Mouse (Mus musculus) colon, adult 2 months (tissue): ENCODE results near the gene Ifit3b. TPM values are rescaled to one million over a fixed set of nuclear protein-coding genes. Genes with fewer than 3 reads are reported as not detected.

ENCODE experiments used
- polyA plus RNA-seq: library from polyadenylated mRNA; depleted of rRNA; stranded (reverse); fragments of >200 nt; gene quantifications from 2 replicates; pipeline ENCODE4 v1.2.3, GENCODE M21; 2012; rRNA removed

The Ifit3b gene
- polyA plus RNA-seq: 0.14 and 0.25 TPM in 2 replicates

DNA sequence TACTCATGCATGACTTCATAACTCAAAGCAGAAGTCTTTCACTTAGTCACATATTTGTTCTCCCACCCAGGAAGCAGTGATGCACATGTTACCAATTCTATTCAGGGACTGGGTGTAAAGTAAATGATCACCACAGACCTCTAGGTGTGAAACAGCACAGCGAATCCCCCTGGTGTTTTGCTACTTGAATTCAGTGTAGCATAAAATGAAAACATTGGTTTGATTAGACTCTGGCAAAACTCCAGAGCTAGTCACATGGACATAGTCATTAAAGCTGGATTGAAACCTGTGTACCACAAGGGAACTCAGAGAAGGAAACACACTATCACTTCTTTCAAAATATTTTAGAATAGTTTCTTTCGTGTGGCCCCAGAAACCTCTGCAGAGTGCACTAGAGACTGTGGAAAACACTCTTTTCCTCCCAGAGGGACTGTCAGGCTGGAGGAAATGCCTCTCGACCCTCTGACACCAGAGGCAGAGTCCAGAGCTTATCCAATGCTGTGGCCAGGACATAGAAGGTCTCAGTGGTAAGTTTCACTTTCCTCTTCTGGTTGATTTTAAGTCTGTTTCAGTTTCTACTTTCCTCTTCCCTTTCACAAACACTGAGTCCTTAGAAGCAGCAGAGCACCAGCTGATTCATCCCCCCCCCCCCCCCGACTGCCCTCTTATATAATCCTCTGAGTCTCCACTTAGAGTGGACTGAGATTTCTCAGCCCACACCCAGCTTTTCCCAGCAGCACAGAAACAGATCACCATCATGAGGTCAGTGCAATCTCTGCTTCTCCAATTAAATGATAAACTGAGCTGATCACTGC is at the start of gene Ifit3b:
Gene Ifit3b (plus strand): TSS at position 734 of the 815 bp plus-strand sequence.

DNA sequence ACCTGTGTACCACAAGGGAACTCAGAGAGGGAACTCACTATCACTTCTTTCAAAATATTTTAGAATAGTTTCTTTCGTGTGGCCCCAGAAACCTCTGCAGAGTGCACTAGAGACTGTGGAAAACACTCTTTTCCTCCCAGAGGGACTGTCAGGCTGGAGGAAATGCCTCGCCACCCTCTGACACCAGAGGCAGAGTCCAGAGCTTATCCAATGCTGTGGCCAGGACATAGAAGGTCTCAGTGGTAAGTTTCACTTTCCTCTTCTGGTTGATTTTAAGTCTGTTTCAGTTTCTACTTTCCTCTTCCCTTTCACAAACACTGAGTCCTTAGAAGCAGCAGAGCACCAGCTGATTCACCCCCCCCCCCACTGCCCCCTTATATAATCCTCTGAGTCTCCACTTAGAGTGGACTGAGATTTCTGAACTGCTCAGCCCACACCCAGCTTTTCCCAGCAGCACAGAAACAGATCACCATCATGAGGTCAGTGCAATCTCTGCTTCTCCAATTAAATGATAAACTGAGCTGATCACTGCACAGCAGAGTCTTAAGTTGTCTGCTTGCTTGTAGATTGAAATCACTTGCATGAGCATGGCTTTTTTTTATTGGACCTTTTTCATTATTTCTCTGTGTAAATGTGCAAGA is 24.5 kb upstream of the Ifit3b start, which contains the start of gene Ifit3:
Gene Ifit3 (plus strand): TSS at position 406 of the 641 bp plus-strand sequence.

DNA sequence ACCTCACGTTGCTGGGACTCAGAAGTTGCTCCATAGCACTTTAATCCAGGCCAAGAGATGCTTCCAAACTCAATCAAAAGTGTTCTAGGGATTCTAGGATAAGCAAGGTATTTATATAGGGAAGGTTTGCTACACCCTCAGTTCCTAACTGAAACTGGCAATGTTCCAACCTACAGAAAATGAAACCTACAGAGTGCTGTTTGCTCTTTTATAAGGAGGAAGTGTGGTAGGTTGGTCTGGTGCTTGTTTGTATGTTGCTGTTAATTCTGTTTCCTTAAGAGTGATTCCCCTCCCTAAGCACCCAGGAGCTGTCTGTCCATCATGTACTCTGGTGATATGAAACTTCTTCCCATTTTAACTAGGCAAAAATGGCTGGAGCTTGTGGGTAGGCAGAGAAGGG is 5.9 kb upstream of the Ifit3b start, which contains the start of gene Ifit1bl1:
Gene Ifit1bl1 (minus strand): TSS at position 69 of the 400 bp plus-strand sequence.

DNA sequence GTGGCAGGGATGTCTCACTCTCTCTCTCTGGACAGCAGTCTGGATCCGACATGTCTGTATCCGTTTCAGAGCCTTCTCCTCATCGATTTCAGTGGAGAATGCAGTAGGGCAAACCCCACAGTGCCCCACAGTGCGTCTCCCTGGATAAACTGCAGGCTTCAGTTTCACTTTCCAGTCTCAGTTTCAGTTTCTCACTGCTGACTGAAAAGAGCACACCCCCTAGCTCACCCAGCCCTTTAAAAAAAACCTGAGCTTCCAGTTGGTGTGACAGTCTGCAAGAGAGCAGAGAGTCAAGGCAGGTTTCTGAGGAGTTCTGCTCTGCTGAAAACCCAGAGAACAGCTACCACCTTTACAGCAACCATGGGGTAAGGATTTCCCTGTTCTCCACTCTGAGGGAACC is 32.9 kb downstream of the Ifit3b start, which contains the start of the genes Ifit1bl2 and Ifit1:
Gene Ifit1bl2 (minus strand): TSS at position 121 of the 400 bp plus-strand sequence.
Gene Ifit1 (plus strand): TSS at position 249 of the 400 bp plus-strand sequence.

Other genes with a start within 250 kb of the Ifit3b start
- 9.0 and 10.7 TPM in 2 replicates for gene Ch25h, start 132.8 kb upstream of the Ifit3b start, polyA plus RNA-seq
- gene Lipa, start 80.5 kb upstream of the Ifit3b start, polyA plus RNA-seq: 11.3 and 16.3 TPM in 2 replicates
- 0.86 and 0.87 TPM in 2 replicates for gene Ifit2, start 57.3 kb upstream of the Ifit3b start, polyA plus RNA-seq
- gene Ifit3, start 24.4 kb upstream of the Ifit3b start, polyA plus RNA-seq: 0.41 and 0.59 TPM in 2 replicates
- 12.0 and 18.9 TPM in 2 replicates for gene Ifit1bl1, start 6.0 kb upstream of the Ifit3b start, polyA plus RNA-seq
- gene Ifit1bl2, start 32.8 kb downstream of the Ifit3b start, polyA plus RNA-seq: 0.57 and 1.0 TPM in 2 replicates
- 1.8 and 2.1 TPM in 2 replicates for gene Ifit1, start 32.9 kb downstream of the Ifit3b start, polyA plus RNA-seq
- gene Slc16a12, start 139.3 kb downstream of the Ifit3b start, polyA plus RNA-seq: 2.0 and 3.0 TPM in 2 replicates